Mouse (Mus musculus) liver, embryonic 14.5 days (tissue): ENCODE measurements around the gene Lman2l. TPM values are rescaled to one million over a fixed set of nuclear protein-coding genes. Genes with fewer than 3 reads are reported as not detected.

ENCODE experiments used
- ATAC-seq: fragments of 200-750 bp; cut with Nextera tagmentation; 2 replicates; pipeline ENCODE4 v1.8.0; 2017; ENCODE audit warnings: moderate number of reproducible peaks, mild to moderate bottlenecking, moderate library complexity; ENCODE audit not compliant: insufficient read depth
- DNase-seq, 3 experiments: peaks; one replicate each; pipeline ENCODE4 v3.0.0-alpha.2; 2012 to 2013; ENCODE audit warnings: low read depth in 3 of 3, low spot score in 3 of 3
- H3K27ac ChIP-seq: fragments of 300-500 bp; sonication (generic); 2 replicates; pipeline ENCODE4 v1.5.1; 2014; ENCODE audit warnings: moderate library complexity, mild to moderate bottlenecking, control low read depth, inconsistent platforms
- H3K27me3 ChIP-seq: fragments of 300-500 bp; sonication (generic); 2 replicates; pipeline ENCODE4 v1.6.1; 2014; ENCODE audit warnings: mild to moderate bottlenecking, low read length, moderate library complexity; ENCODE audit not compliant: control insufficient read depth, insufficient read depth
- H3K36me3 ChIP-seq: fragments of 300-500 bp; sonication (generic); replicated peaks from 2 replicates; pipeline ENCODE4 v1.6.1; 2014; ENCODE audit warnings: low read depth; ENCODE audit not compliant: control insufficient read depth, insufficient read depth
- H3K4me1 ChIP-seq, 2 experiments: fragments of 200-500 bp in 1 of 2; fragments of 300-500 bp in 1 of 2; sonication (generic) in 1 of 2; replicated peaks; 2 replicates each; pipeline ENCODE4 v1.6.1; 2012 to 2014; ENCODE audit warnings: antibody characterized with exemption in 1 of 2, inconsistent platforms in 1 of 2, low read length in 1 of 2; ENCODE audit not compliant: control insufficient read depth in 2 of 2, insufficient read depth in 2 of 2
- H3K4me2 ChIP-seq: fragments of 300-500 bp; sonication (generic); 2 replicates; pipeline ENCODE4 v1.6.1; 2014; ENCODE audit warnings: low read depth, mild to moderate bottlenecking, control low read depth, moderate library complexity
- H3K4me3 ChIP-seq, 2 experiments: fragments of 200-500 bp in 1 of 2; fragments of 300-500 bp in 1 of 2; sonication (generic) in 1 of 2; 2 replicates each; pipeline ENCODE4 v1.5.1; 2012 to 2014; ENCODE audit warnings: low read depth in 2 of 2, low read length in 2 of 2, mild to moderate bottlenecking in 2 of 2, control low read depth in 1 of 2, inconsistent platforms in 1 of 2, moderate library complexity in 1 of 2; ENCODE audit not compliant: insufficient read depth in 1 of 2
- H3K9ac ChIP-seq: fragments of 300-500 bp; sonication (generic); replicated peaks from 2 replicates; pipeline ENCODE4 v1.6.1; 2014; ENCODE audit warnings: mild to moderate bottlenecking, control low read depth, moderate library complexity
- H3K9me3 ChIP-seq: fragments of 300-500 bp; sonication (generic); 2 replicates; pipeline ENCODE4 v1.6.1; 2016; ENCODE audit warnings: low read length, mixed read lengths; ENCODE audit not compliant: control insufficient read depth
- CTCF ChIP-seq: IDR thresholded peaks from 2 replicates; pipeline ENCODE4 v1.5.1; 2016; ENCODE audit warnings: antibody characterized with exemption, low read depth, control low read depth
- EP300 ChIP-seq: IDR thresholded peaks from 2 replicates; pipeline ENCODE4 v1.6.1; 2016; ENCODE audit warnings: antibody characterized with exemption, low read depth
- WGBS: fragments of 180-500 bp; shearing (Covaris S2); extraction: QIAGEN DNeasy Blood & Tissue Kit; methylation state at CpG from one replicate; pipeline ENCODE4 v1.1.7; 2014; ENCODE audit not compliant: insufficient replicate concordance; 5-methylcytosine and 5-hydroxymethylcytosine counted together
- polyA plus RNA-seq, 2 experiments: library from polyadenylated mRNA; depleted of rRNA in 1 of 2; stranded (reverse) in 1 of 2; unstranded in 1 of 2; fragments of >200 nt; fragmentation: Nextera tagmentation in 1 of 2; extraction: Ambion mirVana in 1 of 2; gene quantifications; 2 replicates each; pipeline versions ENCODE4 v1.2.1 to v1.2.3; 2012 to 2014

The Lman2l gene
- polyA plus RNA-seq, 2 experiments, result 4.8 to 7.0 TPM

GRCm38 (mm10) chr1:36476426-36476825 is 31.4 kb upstream of the Lman2l start:
- TF ChIP-seq EP300 (no peak), CTCF (no peak)
- Histone ChIP-seq H3K36me3 (no peaks in the 10 kb centered on the region), H3K27me3 (peaks cover 3% of the 10 kb centered on the region; the same call in 1 of the 2 replicates), H3K9me3 (no peaks in the 10 kb centered on the region), H3K4me1 (peaks cover 0 to 30% of the 10 kb centered on the region in 2 experiments; a peak in 3 of 4 replicates), H3K27ac (no peak overlapping the region), H3K9ac (no peak overlapping the region), H3K4me3 (no peak overlapping the region), H3K4me2 (no peak overlapping the region)
- DNase-seq, result no peak
- 67% methylated on average over 7 of the region's 7 CpGs for WGBS
- no peak for ATAC-seq

GRCm38 (mm10) chr1:36475480-36476110 is 30.5 kb upstream of the Lman2l start:
- Histone ChIP-seq H3K27me3 (peaks cover 3% of the 10 kb centered on the region; the same call in 1 of the 2 replicates), H3K9ac (no peak overlapping the region), H3K27ac (no peak overlapping the region), H3K9me3 (no peaks in the 10 kb centered on the region), H3K4me2 (peak overlapping the region; percentile 11; the same call in 1 of the 2 replicates), H3K4me3 (no peak overlapping the region), H3K36me3 (no peaks in the 10 kb centered on the region), H3K4me1 (peaks cover 3 to 34% of the 10 kb centered on the region in 2 experiments)
- TF ChIP-seq EP300 (no peak), CTCF (no peak)
- no peak for ATAC-seq
- no peak for DNase-seq
- 37% methylated on average over 8 of the region's 8 CpGs for WGBS

- DNase-seq (no peak), ATAC-seq (no peak)
- Histone ChIP-seq H3K9ac (no peak overlapping the region), H3K4me2 (peak overlapping the region; percentile 24), H3K4me3 (no peak overlapping the region), H3K9me3 (no peaks in the 10 kb centered on the region), H3K36me3 (no peaks in the 10 kb centered on the region), H3K27me3 (peaks cover 3% of the 10 kb centered on the region; the same call in 1 of the 2 replicates), H3K27ac (no peak overlapping the region), H3K4me1 (peaks cover 3 to 42% of the 10 kb centered on the region in 2 experiments)
- WGBS, result 55% methylated on average over 3 of the region's 3 CpGs
- no peak for TF ChIP-seq EP300
- TF ChIP-seq CTCF, result no peak
These were observed 29.6 kb upstream of the Lman2l start for GRCm38 (mm10) chr1:36474646-36475045.

GRCm38 (mm10) chr1:36473211-36473780 is 28.2 kb upstream of the Lman2l start:
- Histone ChIP-seq H3K4me3 (peak overlapping the region in 1 of 2 experiments; percentile 8; a peak in 1 of 4 replicates), H3K9me3 (no peaks in the 10 kb centered on the region), H3K27me3 (peaks cover 3% of the 10 kb centered on the region; the same call in 1 of the 2 replicates), H3K4me1 (peaks cover 3 to 42% of the 10 kb centered on the region in 2 experiments), H3K4me2 (peak overlapping the region; percentile 95), H3K27ac (no peak overlapping the region), H3K9ac (no peak overlapping the region), H3K36me3 (no peaks in the 10 kb centered on the region)
- DNase-seq (no peak), ATAC-seq (no peak)
- 42% methylated on average over 10 of the region's 10 CpGs for WGBS
- TF ChIP-seq CTCF (no peak), EP300 (no peak)

- H3K4me1 ChIP-seq, result peaks cover 3 to 44% of the 10 kb centered on the region in 2 experiments
- H3K9ac ChIP-seq, result peak overlapping the region; percentile 64
- no peaks in the 10 kb centered on the region for H3K9me3 ChIP-seq
- peaks cover 3% of the 10 kb centered on the region; the same call in 1 of the 2 replicates for H3K27me3 ChIP-seq
- DNase-seq, result no peak
- H3K4me3 ChIP-seq, result peak overlapping the region; percentile 61 to 68
- TF ChIP-seq EP300 (no peak), CTCF (no peak)
- 15% methylated on average over 18 of the region's 18 CpGs for WGBS
- H3K4me2 ChIP-seq, result peak overlapping the region; percentile 95
- H3K27ac ChIP-seq, result no peak overlapping the region
- H3K36me3 ChIP-seq, result no peaks in the 10 kb centered on the region
- ATAC-seq, result peak; percentile 6; the same call in 1 of the 2 replicates
These were observed 27.0 kb upstream of the Lman2l start for GRCm38 (mm10) chr1:36472106-36472440.
